Mouse (Mus musculus): ENCODE data around the gene Bcl2. TPM values are rescaled to one million over a fixed set of nuclear protein-coding genes. Genes with fewer than 3 reads are reported as not detected.

Gene Bcl2
- polyA plus RNA-seq, 1 experiment from 2014 or later: 23.7 TPM

- H3K4me1 ChIP-seq: peaks cover 20% of the 10 kb centered on the region
- no peak overlapping the region for H3K9ac ChIP-seq
- WGBS: 61% methylated on average over 11 of the region's 11 CpGs
- H3K27me3 ChIP-seq: no peaks in the 10 kb centered on the region
- H3K9me3 ChIP-seq: no peaks in the 10 kb centered on the region
- H3K4me2 ChIP-seq: no peak overlapping the region
- no peak for ATAC-seq (ENCODE audit: insufficient number of reproducible peaks, insufficient read depth, low FRiP score, low TSS enrichment, low read depth)
- H3K36me3 ChIP-seq: no peaks in the 10 kb centered on the region
- H3K27ac ChIP-seq: no peak overlapping the region
- H3K4me3 ChIP-seq: no peak overlapping the region
Observed at GRCm38 (mm10) chr1:106561085-106561760, 152.9 kb downstream of the Bcl2 start.

DNA sequence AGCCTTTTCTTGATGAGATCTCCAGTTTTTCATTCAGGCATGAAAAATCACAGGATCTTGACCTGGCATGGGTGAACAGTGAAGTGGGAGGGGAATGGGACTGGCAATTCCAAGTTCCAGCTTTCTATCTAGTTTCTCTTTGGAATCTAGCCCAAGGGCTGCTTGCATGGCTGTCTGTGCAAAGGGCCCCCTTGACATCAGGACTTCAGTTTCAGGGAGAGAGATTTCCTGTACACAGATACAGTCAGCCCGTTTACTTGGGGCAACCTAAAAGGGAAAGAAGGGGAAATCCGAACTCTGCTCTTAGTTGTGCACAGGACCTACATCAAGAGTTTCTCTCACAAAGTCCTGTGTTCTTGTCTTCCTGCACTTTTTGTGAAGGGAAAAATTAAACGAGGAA is 154.0 kb downstream of the Bcl2 start:
- WGBS: 62% methylated on average over 3 of the region's 3 CpGs
- H3K9me3 ChIP-seq: no peaks in the 10 kb centered on the region
- H3K4me1 ChIP-seq: peaks cover 26% of the 10 kb centered on the region
- H3K27me3 ChIP-seq: no peaks in the 10 kb centered on the region
- ATAC-seq (ENCODE audit: insufficient number of reproducible peaks, insufficient read depth, low FRiP score, low TSS enrichment, low read depth): no peak
- H3K4me2 ChIP-seq: no peak overlapping the region
- H3K36me3 ChIP-seq: no peaks in the 10 kb centered on the region
- H3K27ac ChIP-seq: no peak overlapping the region
- H3K4me3 ChIP-seq: no peak overlapping the region
- H3K9ac ChIP-seq: no peak overlapping the region

GRCm38 (mm10) chr1:106559116-106559605 is 154.9 kb downstream of the Bcl2 start:
- Histone ChIP-seq H3K9ac (no peak overlapping the region), H3K9me3 (no peaks in the 10 kb centered on the region), H3K4me3 (no peak overlapping the region), H3K27me3 (no peaks in the 10 kb centered on the region), H3K4me2 (no peak overlapping the region), H3K27ac (no peak overlapping the region), H3K4me1 (peaks cover 34% of the 10 kb centered on the region), H3K36me3 (no peaks in the 10 kb centered on the region)
- ATAC-seq (ENCODE audit: insufficient number of reproducible peaks, insufficient read depth, low FRiP score, low TSS enrichment, low read depth): no peak
- WGBS: 60% methylated on average over 2 of the region's 2 CpGs

- Histone ChIP-seq H3K9me3 (no peaks in the 10 kb centered on the region), H3K27me3 (no peaks in the 10 kb centered on the region), H3K4me3 (no peak overlapping the region), H3K27ac (no peak overlapping the region), H3K4me1 (peaks cover 54% of the 10 kb centered on the region), H3K4me2 (no peak overlapping the region), H3K9ac (no peak overlapping the region), H3K36me3 (no peaks in the 10 kb centered on the region)
- ATAC-seq (ENCODE audit: insufficient number of reproducible peaks, insufficient read depth, low FRiP score, low TSS enrichment, low read depth): no peak
- 60% methylated on average over 9 of the region's 9 CpGs for WGBS
Observed at GRCm38 (mm10) chr1:106555498-106556168, 158.4 kb downstream of the Bcl2 start.

GRCm38 (mm10) chr1:106553846-106554802 is 159.9 kb downstream of the Bcl2 start:
- Histone ChIP-seq H3K9ac (no peak overlapping the region), H3K36me3 (no peaks in the 10 kb centered on the region), H3K27ac (peak overlapping the region; percentile 71), H3K27me3 (no peaks in the 10 kb centered on the region), H3K4me2 (no peak overlapping the region), H3K4me1 (peaks cover 62% of the 10 kb centered on the region), H3K4me3 (no peak overlapping the region), H3K9me3 (no peaks in the 10 kb centered on the region)
- WGBS: 68% methylated on average over 8 of the region's 8 CpGs
- ATAC-seq (ENCODE audit: insufficient number of reproducible peaks, insufficient read depth, low FRiP score, low TSS enrichment, low read depth): no peak

DNA sequence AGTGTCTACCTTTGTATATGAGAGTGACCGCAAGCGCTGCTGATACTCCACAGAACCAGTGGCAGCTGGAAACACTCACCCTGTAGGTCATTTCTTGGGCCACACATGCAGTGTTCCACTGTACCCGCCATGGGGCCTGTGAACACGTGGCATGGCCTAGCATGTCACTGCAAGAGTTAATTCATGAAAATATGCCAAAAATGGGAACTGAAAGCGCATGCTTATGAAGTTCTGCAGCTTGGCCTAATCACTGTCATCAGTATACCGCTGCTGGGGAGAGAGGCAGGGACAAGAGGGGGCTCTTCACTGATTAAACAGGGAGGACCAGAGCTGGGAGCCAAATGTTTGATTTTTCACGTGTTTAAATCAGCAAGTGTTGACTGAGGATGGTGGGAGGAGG is 161.2 kb downstream of the Bcl2 start:
- no peak overlapping the region for H3K4me2 ChIP-seq
- ATAC-seq (ENCODE audit: insufficient number of reproducible peaks, insufficient read depth, low FRiP score, low TSS enrichment, low read depth): peak; percentile 8; the same call in 1 of the 2 replicates
- no peaks in the 10 kb centered on the region for H3K9me3 ChIP-seq
- H3K36me3 ChIP-seq: no peaks in the 10 kb centered on the region
- H3K9ac ChIP-seq: no peak overlapping the region
- WGBS: 41% methylated on average over 7 of the region's 7 CpGs
- peaks cover 63% of the 10 kb centered on the region for H3K4me1 ChIP-seq
- H3K27me3 ChIP-seq: no peaks in the 10 kb centered on the region
- H3K4me3 ChIP-seq: no peak overlapping the region
- peak overlapping the region; percentile 60 for H3K27ac ChIP-seq

DNA sequence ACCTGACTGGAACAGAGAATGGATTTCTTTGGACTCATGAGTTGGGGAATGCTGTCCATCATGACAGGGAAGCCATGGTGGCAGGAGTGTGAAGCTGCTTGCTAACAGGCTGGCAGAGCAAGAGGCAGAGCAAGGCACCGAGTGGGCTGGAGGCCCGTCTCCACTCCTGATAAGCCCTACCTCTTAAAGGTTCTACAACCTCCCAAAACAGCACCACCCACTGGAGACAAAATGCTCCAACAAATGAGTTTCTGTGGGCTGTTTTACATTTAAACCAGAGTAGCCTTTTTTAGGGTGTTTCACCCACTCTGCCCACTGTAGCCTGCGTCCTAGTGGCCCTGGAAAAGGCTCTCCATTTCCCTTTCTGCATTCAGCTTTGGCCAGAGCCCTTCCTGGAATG is 163.5 kb downstream of the Bcl2 start:
- H3K27me3 ChIP-seq: no peaks in the 10 kb centered on the region
- ATAC-seq (ENCODE audit: insufficient number of reproducible peaks, insufficient read depth, low FRiP score, low TSS enrichment, low read depth): no peak
- H3K4me1 ChIP-seq: peaks cover 57% of the 10 kb centered on the region
- no peaks in the 10 kb centered on the region for H3K9me3 ChIP-seq
- 89% methylated on average over 3 of the region's 3 CpGs for WGBS
- no peak overlapping the region for H3K9ac ChIP-seq
- no peak overlapping the region for H3K4me2 ChIP-seq
- H3K36me3 ChIP-seq: no peaks in the 10 kb centered on the region
- H3K4me3 ChIP-seq: no peak overlapping the region
- H3K27ac ChIP-seq: no peak overlapping the region

DNA sequence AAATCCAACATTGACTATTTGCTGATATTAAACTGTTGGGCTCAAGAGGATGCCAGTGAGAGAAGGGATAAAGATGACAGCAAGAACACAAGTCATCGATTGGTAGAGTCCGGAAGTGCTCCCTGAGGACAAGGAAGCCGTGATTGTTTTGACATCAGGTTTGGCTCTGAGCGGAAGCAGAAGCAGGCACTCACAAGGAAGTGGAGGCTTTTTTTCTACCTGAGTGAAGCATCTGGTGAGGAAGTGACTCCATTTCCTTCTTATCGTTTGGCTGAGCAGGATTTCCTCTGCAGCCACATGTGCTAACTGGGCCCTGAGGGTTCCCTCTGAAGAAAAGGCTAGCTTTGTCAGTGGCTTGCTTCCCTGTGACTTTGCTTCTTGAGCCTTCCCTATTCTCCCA is 165.0 kb downstream of the Bcl2 start:
- Histone ChIP-seq H3K4me1 (peaks cover 42% of the 10 kb centered on the region), H3K27ac (peak overlapping the region; percentile 18; the same call in 1 of the 2 replicates), H3K36me3 (no peaks in the 10 kb centered on the region), H3K9ac (no peak overlapping the region), H3K9me3 (no peaks in the 10 kb centered on the region), H3K27me3 (no peaks in the 10 kb centered on the region), H3K4me3 (no peak overlapping the region), H3K4me2 (no peak overlapping the region)
- 65% methylated on average over 5 of the region's 5 CpGs for WGBS
- no peak for ATAC-seq (ENCODE audit: insufficient number of reproducible peaks, insufficient read depth, low FRiP score, low TSS enrichment, low read depth)

- Histone ChIP-seq H3K9me3 (no peaks in the 10 kb centered on the region), H3K27me3 (no peaks in the 10 kb centered on the region), H3K9ac (no peak overlapping the region), H3K36me3 (no peaks in the 10 kb centered on the region; the same call in 1 of the 2 replicates), H3K4me3 (no peak overlapping the region), H3K27ac (no peak overlapping the region), H3K4me1 (peaks cover 18% of the 10 kb centered on the region), H3K4me2 (no peak overlapping the region)
- 68% methylated on average over 6 of the region's 6 CpGs for WGBS
- no peak for ATAC-seq (ENCODE audit: insufficient number of reproducible peaks, insufficient read depth, low FRiP score, low TSS enrichment, low read depth)
Observed at GRCm38 (mm10) chr1:106544817-106545612, 169.1 kb downstream of the Bcl2 start.

DNA sequence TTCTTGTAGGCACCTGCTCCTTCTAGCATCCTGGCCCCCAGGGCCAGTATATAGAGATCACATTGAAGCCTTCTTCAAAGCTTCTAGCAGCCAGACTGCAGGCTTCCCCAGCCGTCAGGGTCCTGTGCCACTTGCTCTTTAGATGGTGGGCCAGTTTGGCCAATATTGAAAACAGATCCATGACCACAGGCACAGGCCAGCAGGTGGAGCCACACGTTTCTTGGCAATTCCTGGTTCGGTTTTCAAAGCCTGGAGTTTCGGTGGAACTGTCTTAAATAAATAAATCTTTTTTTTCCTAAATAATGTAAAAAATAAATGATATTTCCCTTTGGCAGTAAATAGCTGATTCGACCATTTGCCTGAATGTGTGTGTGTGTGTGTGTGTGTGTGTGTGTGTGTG is 171.3 kb downstream of the Bcl2 start:
- no peaks in the 10 kb centered on the region for H3K27me3 ChIP-seq
- no peak overlapping the region for H3K27ac ChIP-seq
- WGBS: 33% methylated on average over 5 of the region's 5 CpGs
- H3K4me3 ChIP-seq: no peak overlapping the region
- no peak overlapping the region for H3K4me2 ChIP-seq
- no peak overlapping the region for H3K9ac ChIP-seq
- ATAC-seq (ENCODE audit: insufficient number of reproducible peaks, insufficient read depth, low FRiP score, low TSS enrichment, low read depth): no peak
- H3K36me3 ChIP-seq: no peaks in the 10 kb centered on the region; the same call in 1 of the 2 replicates
- peaks cover 9% of the 10 kb centered on the region; the same call in 1 of the 2 replicates for H3K4me1 ChIP-seq
- no peaks in the 10 kb centered on the region for H3K9me3 ChIP-seq

DNA sequence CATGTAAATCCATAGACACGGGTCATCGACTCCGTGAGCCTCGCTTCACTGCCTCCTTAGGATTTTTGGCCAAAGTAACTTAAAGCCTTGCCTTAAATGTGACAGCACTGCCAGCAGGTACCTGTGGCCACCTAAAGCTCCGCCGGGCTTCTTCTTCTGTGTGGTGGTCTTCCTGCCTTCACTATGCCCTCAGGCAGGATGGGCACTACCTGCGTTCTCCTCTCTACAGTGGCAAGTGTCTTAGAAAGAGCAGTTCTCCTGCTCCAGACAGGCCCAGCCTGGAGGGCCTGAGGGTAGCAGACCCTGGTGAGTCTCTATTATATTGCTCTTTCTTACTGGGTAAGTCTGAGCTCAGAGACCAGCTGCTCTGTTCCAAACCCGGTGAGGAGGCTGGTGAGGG is 172.2 kb downstream of the Bcl2 start:
- Histone ChIP-seq H3K4me2 (no peak overlapping the region), H3K27ac (no peak overlapping the region), H3K9me3 (no peaks in the 10 kb centered on the region), H3K9ac (no peak overlapping the region), H3K4me3 (no peak overlapping the region), H3K4me1 (peaks cover 9% of the 10 kb centered on the region; the same call in 1 of the 2 replicates), H3K27me3 (no peaks in the 10 kb centered on the region), H3K36me3 (no peaks in the 10 kb centered on the region; the same call in 1 of the 2 replicates)
- ATAC-seq (ENCODE audit: insufficient number of reproducible peaks, insufficient read depth, low FRiP score, low TSS enrichment, low read depth): no peak
- 71% methylated on average over 8 of the region's 8 CpGs for WGBS
